Mouse (Mus musculus) bone marrow, adult 2 months (tissue): Measurements from ENCODE around the gene Dclk1. TPM values are rescaled to one million over a fixed set of nuclear protein-coding genes. Genes with fewer than 3 reads are reported as not detected.

Source experiments
- H3K27ac ChIP-seq: fragments of 200-500 bp; 2 replicates; pipeline ENCODE4 v1.5.1; 2012; ENCODE audit warnings: low read depth, mild to moderate bottlenecking, control low read depth, inconsistent platforms, low read length; ENCODE audit not compliant: control insufficient read depth, poor library complexity, insufficient read depth
- H3K4me1 ChIP-seq: fragments of 200-500 bp; 2 replicates; pipeline ENCODE4 v1.6.1; 2011; ENCODE audit warnings: low read length; ENCODE audit not compliant: control insufficient read depth, insufficient read depth
- H3K4me3 ChIP-seq: fragments of 200-500 bp; replicated peaks from 2 replicates; pipeline ENCODE3; 2011; ENCODE audit warnings: mild to moderate bottlenecking, low read depth, low read length, control low read depth; ENCODE audit not compliant: control insufficient read depth
- CTCF ChIP-seq: fragments of 200-500 bp; IDR thresholded peaks from 2 replicates; pipeline ENCODE4 v1.5.1; 2011; ENCODE audit warnings: low read length, control low read depth; ENCODE audit not compliant: control insufficient read depth, insufficient read depth
- POLR2A ChIP-seq: fragments of 200-500 bp; IDR thresholded peaks from 2 replicates; pipeline ENCODE4 v1.6.1; 2011; ENCODE audit warnings: low read depth, mild to moderate bottlenecking, control low read depth, low read length, borderline replicate concordance; ENCODE audit not compliant: control insufficient read depth
- WGBS: fragments of 180-500 bp; shearing (Covaris S2); methylation state at CpG from one replicate; pipeline ENCODE4 v1.1.7; 2018; 5-methylcytosine and 5-hydroxymethylcytosine counted together
- polyA plus RNA-seq: library from polyadenylated mRNA; stranded (reverse); fragments of >200 nt; gene quantifications from 2 replicates; pipeline ENCODE4 v1.2.4, GENCODE M21; 2011; ENCODE audit warnings: low replicate concordance; ENCODE audit not compliant: missing spikeins, insufficient read depth, insufficient read length

Dclk1 gene
- polyA plus RNA-seq, 1 experiment = 4.4 TPM

GRCm38 (mm10) chr3:55536901-55537300 is 294.7 kb downstream of the Dclk1 start:
- TF ChIP-seq POLR2A = no peak
- TF ChIP-seq CTCF = no peak
- Histone ChIP-seq H3K4me1 (no peaks in the 10 kb centered on the region), H3K4me3 (no peak overlapping the region), H3K27ac (no peak overlapping the region)
- 83% methylated on average over 6 of the region's 6 CpGs for WGBS

- no peak for TF ChIP-seq POLR2A
- TF ChIP-seq CTCF = no peak
- Histone ChIP-seq H3K27ac (no peak overlapping the region), H3K4me1 (no peaks in the 10 kb centered on the region), H3K4me3 (no peak overlapping the region)
- WGBS = 78% methylated on average over 5 of the region's 5 CpGs
Measured at GRCm38 (mm10) chr3:55537714-55538113, 295.6 kb downstream of the Dclk1 start.

- WGBS = 72% methylated on average over 4 of the region's 4 CpGs
- Histone ChIP-seq H3K27ac (no peak overlapping the region), H3K4me1 (no peaks in the 10 kb centered on the region), H3K4me3 (no peak overlapping the region)
- TF ChIP-seq CTCF = no peak
- no peak for TF ChIP-seq POLR2A
Measured at GRCm38 (mm10) chr3:55539400-55539799, 297.2 kb downstream of the Dclk1 start.

- H3K4me1 ChIP-seq = no peaks in the 10 kb centered on the region
- TF ChIP-seq POLR2A (no peak), CTCF (no peak)
- no peak overlapping the region for H3K4me3 ChIP-seq
- 74% methylated on average over 12 of the region's 12 CpGs for WGBS
- H3K27ac ChIP-seq = no peak overlapping the region
Measured at GRCm38 (mm10) chr3:55539811-55540293, 297.7 kb downstream of the Dclk1 start.

- Histone ChIP-seq H3K27ac (no peak overlapping the region), H3K4me3 (no peak overlapping the region), H3K4me1 (no peaks in the 10 kb centered on the region)
- whole genome bisulfite sequencing = 80% methylated on average over 6 of the region's 6 CpGs
- no peak for TF ChIP-seq CTCF
- no peak for TF ChIP-seq POLR2A
Measured at GRCm38 (mm10) chr3:55540406-55541140, 298.4 kb downstream of the Dclk1 start.

GRCm38 (mm10) chr3:55541799-55542198 is 299.6 kb downstream of the Dclk1 start:
- Histone ChIP-seq H3K4me3 (no peak overlapping the region), H3K27ac (no peak overlapping the region), H3K4me1 (no peaks in the 10 kb centered on the region)
- WGBS = 85% methylated on average over 1 of the region's 1 CpGs
- TF ChIP-seq CTCF = no peak
- TF ChIP-seq POLR2A = no peak

- WGBS = 54% methylated on average over 8 of the region's 8 CpGs
- H3K27ac ChIP-seq = no peak overlapping the region
Measured at GRCm38 (mm10) chr3:55542310-55542709, 300.1 kb downstream of the Dclk1 start.

GRCm38 (mm10) chr3:55542947-55543346 is 300.8 kb downstream of the Dclk1 start:
- Histone ChIP-seq H3K4me3 (no peak overlapping the region), H3K4me1 (no peaks in the 10 kb centered on the region), H3K27ac (no peak overlapping the region)
- WGBS = 78% methylated on average over 16 of the region's 16 CpGs
- no peak for TF ChIP-seq POLR2A
- TF ChIP-seq CTCF = no peak

More at GRCm38 (mm10) chr3:55542310-55542709, 300.1 kb downstream of the Dclk1 start:
- H3K4me3 ChIP-seq = no peak overlapping the region
- no peak for TF ChIP-seq POLR2A
- H3K4me1 ChIP-seq = no peaks in the 10 kb centered on the region
